Mouse (Mus musculus): ENCODE data around the gene Slc2a3.
A peak's percentile ranks its signal among the peaks of the same experiment; 100 is the strongest.
"Not testable (repeated sequence)": the region's sequence is repeated elsewhere in the genome, so short reads cannot be mapped to it uniquely, and the experiment has no call there.

The Slc2a3 gene

DNA sequence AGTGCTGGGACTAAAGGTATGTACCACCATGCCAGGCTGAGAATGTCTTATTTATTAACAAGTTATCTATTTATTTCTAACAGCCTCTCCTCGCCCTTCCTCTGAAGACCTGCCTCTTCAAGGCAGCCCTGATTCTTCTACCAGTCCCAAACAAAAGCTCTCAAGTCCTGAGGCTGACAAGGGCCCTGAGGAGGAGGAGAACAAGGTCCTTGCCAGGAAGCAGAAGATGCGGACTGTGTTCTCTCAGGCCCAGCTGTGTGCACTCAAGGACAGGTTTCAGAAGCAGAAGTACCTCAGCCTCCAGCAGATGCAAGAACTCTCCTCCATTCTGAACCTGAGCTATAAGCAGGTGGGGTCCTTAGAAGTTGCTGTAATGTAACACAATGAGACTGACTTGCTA, 90.0 kb downstream of the Slc2a3 start:
- no peak for DNase-seq (ENCODE audit: extremely low read depth, insufficient read length, low spot score)

DNA sequence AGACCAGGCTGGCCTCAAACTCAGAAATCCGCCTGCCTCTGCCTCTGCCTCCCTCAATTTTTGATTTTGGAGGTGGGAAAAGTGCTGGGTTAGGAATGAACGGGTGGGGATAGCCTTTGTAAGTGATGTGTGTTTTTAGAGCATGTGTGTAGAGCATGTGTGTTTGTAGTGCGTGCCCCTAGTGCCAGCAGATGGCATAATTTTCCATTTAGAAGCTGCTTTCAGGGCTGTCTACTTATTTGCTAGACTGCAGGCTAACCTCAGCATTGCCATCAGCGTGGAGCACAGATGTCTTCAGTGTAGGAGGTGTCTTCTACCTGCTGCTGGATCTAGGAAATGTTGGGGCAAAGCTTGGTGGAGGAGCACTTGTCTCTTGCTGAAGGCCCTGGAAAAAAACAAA, 92.6 kb downstream of the Slc2a3 start:
- DNase-seq (ENCODE audit: extremely low read depth, insufficient read length, low spot score): no peak

DNA sequence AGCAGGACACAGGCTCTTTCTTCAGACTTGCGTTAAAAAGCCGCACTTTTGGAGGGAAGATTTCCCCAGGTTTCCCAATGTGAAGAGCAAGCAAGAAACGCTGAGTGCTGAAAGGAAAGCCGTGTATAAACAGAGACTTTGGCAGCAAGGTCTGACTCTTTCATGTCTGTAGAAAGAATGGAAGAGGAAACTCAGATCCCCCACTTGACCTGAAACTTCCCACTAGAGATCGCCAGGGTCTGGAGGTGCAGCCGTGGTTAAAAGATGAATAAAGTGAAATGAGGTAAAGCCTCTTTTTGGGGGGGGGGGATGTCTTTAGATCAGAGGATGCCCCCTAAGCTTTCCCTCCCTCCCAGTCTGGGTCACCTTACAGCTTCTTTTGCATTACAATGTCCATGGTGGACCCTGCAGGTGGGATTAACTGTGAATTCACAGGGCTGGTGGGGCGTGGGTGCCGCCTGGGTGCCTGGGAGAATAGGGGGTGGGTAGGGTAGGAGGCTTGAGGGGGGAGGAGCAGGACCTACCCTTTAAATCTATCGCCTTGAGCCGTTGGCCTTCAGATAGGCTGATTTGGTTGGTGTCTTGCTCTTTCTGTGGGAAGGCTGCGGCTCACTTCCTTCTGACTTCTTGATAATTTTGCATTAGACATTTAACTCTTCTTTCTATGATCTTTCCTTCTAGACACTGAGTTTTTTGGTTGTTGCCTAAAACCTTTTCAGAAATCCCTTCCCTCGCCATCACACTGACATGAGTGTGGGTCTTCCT, 94.2 kb downstream of the Slc2a3 start, which contains the start of gene Nanog:
Gene Nanog (plus strand): TSS at position 454 of the 765 bp plus-strand sequence.
- DNase-seq (ENCODE audit: extremely low read depth, insufficient read length, low spot score): no peak

DNA sequence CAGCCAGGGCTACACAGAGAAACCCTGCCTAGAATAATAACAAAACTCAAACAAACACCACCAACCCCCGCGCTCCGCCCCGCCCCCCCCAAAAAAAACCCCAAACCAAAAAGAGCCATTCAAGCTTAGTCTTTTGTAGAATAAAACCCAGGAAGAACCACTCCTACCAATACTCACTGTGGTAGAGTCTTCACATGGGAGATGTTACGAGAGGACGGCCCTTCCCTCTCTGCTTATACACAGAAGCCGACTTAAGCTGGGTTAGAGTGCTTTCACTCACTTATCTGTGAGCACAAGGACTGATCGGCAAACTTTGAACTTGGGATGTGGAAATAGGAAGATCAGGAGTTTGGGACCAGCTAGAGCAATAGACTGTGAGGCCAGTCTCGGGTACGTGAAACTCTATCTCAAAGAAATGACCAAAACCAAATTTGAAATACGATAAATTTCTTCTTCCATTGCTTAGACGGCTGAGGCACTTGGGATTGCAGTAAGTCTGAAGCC, 95.1 kb downstream of the Slc2a3 start:
- no peak for DNase-seq (ENCODE audit: extremely low read depth, insufficient read length, low spot score)

DNA sequence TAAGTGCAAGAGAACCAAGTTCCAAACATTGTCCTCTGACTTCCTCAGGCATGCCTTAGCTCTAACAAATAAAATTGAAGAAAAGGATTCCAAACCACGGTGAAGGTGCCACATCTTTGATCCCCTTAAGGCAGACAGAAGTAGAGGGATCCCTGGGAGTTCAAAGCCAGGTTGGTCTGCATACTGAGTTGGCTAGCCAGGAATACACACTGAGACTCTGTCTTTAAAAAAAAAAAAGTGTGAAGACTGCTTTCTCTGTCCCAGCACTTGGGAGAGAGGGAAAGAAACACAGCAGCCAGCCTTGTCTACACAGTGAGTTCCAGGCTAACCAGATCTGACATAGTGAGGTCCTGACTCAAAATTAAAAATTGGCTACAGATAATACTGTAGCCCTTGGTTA, 97.7 kb downstream of the Slc2a3 start:
- no peak for DNase-seq (ENCODE audit: extremely low read depth, insufficient read length, low spot score)

DNA sequence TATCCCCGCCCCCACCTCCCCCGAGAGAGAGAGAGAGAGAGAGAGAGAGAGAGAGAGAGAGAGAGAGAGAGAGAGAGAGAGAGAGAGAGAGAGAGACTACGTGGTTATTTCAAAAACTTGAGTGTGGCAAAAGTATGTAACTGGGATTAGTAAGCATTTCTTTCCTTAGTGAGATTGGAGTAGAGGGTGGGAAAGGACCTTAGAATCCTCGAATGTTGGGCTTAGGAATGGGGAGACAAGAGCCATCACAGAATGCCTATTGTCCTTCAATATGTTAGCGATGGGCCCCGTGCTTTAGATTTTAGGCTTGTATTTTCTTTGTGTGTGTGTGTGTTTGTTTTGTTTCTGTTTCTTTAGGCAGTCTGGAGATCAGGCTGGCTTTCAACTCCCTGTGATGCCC, 98.2 kb downstream of the Slc2a3 start:
- DNase-seq (ENCODE audit: extremely low read depth, insufficient read length, low spot score): peak; percentile 10

DNA sequence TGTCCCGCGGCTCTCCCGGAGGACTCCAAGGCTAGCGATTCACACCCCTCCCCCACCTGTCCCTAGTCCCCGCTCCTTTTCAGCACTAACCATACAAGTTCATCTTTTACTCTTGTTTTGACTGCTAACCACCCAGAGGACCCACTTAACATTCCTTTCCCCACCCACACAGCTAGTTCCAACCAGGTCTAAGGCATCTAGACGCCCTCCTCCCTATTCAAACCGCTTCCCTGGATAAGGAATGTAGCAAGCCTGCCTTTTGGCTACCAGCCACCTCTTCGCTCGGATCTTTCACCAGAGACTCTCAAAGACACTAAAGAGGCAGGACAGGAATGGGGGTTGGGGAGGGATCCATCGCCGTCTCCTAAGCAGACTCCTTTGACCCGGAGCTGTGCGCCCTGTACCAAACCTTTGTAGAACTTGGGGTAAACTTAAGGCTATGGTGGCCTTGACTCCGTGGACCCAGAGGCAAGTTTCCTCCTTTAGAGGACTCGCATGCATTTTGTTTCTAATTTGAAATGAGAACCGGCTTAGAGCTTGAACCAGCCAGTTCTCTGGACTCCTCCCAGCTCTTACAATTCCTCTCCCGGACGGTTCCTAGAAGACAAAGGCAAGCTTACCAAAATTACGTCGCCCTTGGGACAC, 98.8 kb downstream of the Slc2a3 start:
- peak; percentile 70 for DNase-seq (ENCODE audit: extremely low read depth, insufficient read length, low spot score)

DNA sequence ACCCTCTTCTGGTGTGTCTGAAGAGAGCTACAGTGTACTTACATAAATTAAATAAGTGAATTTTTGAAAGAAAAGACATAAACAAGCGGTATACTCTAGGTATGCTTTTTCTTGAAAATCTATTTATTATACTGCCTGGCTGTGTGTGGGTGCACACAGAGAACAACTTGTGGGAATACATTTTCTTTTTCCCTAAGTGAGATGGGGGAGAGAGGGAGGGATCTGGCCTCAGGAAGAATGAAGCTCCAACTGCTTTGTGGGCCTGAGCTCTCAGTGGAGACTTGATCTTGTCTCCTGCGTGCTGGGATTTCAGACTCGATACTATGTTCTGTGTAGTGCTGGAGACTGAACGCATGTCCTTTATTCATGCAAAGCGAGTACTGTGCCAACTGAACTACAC, 99.6 kb downstream of the Slc2a3 start:
- DNase-seq (ENCODE audit: extremely low read depth, insufficient read length, low spot score): no peak

DNA sequence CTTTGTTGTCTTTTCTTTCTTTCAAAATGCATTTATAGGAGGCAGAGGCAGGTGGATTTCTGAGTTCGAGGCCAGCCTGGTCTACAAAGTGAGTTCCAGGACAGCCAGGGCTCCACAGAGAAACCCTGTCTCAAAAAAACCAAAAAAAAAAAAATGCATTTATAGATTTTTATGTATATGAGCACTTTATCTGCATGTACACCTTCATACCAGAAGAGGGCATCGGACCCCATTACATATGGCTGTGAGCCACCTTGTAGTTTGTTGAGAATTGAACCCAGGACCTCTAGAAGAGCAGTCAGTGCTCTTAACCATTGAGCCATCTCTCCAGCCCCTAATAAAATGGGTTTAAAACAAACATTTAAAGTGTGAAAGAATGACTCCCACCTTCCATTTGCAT, 101.8 kb downstream of the Slc2a3 start:
- not testable (repeated sequence) for DNase-seq (ENCODE audit: extremely low read depth, insufficient read length, low spot score)

DNA sequence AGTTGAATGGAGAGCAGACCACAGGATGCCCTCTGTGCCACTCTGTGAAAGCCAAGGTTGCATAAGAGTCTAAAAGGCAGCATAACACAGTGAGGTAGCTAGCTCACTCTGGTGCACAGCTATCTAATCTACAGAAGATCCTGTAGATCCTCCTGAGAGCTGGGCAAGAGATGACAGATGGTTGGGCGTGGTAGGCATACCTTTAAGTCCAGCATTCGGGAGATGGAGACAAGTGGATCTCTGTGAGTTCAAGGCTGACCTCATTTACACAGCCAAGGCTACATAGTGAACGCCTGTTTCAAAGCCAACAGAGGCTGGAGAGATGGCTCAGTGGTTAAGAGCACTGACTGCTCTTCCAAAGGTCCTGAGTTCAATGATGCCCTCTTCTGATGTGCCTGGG, 106.0 kb downstream of the Slc2a3 start:
- no peak for DNase-seq (ENCODE audit: extremely low read depth, insufficient read length, low spot score)

DNA sequence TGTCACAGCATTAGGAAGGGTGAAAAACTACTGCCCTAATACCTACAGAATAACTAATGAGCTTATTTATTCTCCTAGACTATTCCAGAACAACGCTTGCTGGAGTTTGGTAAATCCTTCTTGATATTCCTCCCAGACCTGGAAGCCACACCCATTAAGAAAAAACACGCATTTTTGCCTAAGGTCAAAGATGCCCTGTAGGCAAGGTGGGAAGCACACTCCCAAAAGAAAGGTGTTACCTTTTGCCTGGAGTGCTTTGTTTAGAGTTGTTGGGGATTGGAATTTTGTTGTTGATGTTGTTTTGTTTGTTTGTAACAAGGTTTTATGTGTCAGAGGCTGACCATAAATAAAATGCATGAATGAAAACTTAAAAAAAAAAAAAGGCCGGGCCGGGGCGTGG, 111.4 kb downstream of the Slc2a3 start:
- DNase-seq (ENCODE audit: extremely low read depth, insufficient read length, low spot score): no peak

DNA sequence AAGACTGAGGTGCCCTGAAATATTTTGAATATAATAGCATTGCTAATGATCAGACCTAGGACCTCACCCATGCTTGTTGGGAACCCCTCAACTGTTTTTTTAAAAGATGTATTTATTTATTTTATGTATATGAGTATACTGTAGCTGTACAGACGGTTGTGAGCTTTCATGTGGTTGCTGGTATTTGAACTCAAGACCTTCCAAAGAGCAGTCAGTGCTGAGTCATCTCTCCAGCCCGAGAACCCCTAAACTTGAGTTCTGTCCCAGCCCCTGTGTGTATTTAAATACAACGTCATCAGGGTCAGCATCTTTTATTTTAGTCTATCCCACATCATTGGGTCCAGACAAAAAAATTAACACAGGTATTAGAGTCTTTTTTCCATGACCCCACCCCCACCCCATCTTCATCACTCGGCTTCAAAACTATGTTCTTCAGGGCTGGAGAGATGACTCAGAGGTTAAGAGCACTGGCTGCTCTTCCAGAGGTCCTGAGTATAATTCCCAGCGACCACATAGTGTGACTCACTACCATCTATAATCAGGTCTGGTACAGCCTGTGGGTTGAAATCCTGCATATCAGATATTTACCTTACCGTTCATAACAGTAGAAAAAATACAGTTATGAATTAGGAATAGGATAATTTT, 111.9 kb downstream of the Slc2a3 start:
- DNase-seq (ENCODE audit: extremely low read depth, insufficient read length, low spot score): peak; percentile 68

DNA sequence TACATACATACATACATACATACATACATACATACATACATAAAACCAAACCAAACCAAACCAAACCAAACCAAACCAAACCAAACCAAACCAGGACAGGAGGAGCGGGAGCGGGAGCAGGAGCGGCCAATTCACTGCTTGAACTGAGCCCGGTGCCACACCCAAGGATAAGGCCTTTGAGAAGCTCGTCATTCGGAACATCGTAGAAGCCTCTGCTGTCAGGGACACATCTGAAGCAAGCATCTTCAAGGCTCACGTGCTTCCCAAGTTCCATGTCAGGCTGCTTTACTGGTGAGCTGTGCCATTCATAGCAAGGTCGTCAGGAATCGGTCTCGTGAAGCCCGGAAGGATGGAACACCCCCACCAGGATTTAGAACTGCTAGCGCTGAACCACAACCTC, 114.7 kb downstream of the Slc2a3 start:
- DNase-seq (ENCODE audit: extremely low read depth, insufficient read length, low spot score): no peak

DNA sequence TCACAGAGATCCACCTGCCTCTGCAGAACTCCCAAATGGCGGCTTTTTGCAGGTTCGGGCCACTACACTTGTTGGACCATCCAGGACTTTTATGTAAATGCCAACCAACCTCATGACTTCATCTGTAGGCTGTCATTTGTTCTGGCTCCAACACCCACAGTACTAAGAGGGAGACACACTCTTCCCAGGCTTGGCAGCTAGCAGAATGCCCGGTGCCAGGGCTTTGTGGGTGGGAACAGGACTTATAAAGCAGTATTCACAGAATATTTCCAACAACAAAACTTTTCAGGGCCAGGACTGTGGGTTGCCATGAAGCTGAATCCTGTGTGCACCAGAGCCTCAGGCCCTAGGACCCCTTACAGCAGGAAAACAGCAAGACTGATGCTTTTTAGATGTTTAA, 118.8 kb downstream of the Slc2a3 start:
- DNase-seq (ENCODE audit: extremely low read depth, insufficient read length, low spot score): peak; percentile 23

All from 3134 (cell line).